Mouse (Mus musculus) limb, embryonic 11.5 days (tissue): ENCODE measurements around the gene Aplnr. TPM values are rescaled to one million over a fixed set of nuclear protein-coding genes. Genes with fewer than 3 reads are reported as not detected.

Experiments used
- ATAC-seq: fragments of 200-750 bp; cut with Nextera tagmentation; 2 replicates; pipeline ENCODE4 v1.8.0; 2017; ENCODE audit warnings: low read depth; ENCODE audit not compliant: insufficient number of reproducible peaks, low FRiP score, low TSS enrichment
- DNase-seq: peaks from one replicate; pipeline ENCODE4 v3.0.0-alpha.2; 2015; ENCODE audit warnings: low spot score
- H3K27ac ChIP-seq: fragments of 300-500 bp; sonication (generic); replicated peaks from 2 replicates; pipeline ENCODE4 v1.5.1; 2014; ENCODE audit warnings: low read depth, mild to moderate bottlenecking, low read length
- H3K27me3 ChIP-seq: fragments of 300-500 bp; sonication (generic); 2 replicates; pipeline ENCODE4 v1.6.1; 2014; ENCODE audit warnings: mild to moderate bottlenecking, low read length, mixed read lengths; ENCODE audit not compliant: control insufficient read depth, insufficient read depth
- H3K36me3 ChIP-seq: fragments of 300-500 bp; sonication (generic); 2 replicates; pipeline ENCODE4 v1.6.1; 2014; ENCODE audit warnings: mild to moderate bottlenecking, low read length, moderate library complexity, mixed read lengths; ENCODE audit not compliant: control insufficient read depth, insufficient read depth
- H3K4me1 ChIP-seq: fragments of 300-500 bp; sonication (generic); 2 replicates; pipeline ENCODE4 v1.6.1; 2014; ENCODE audit warnings: low read length, mixed read lengths; ENCODE audit not compliant: control insufficient read depth, insufficient read depth
- H3K4me2 ChIP-seq: fragments of 300-500 bp; sonication (generic); 2 replicates; pipeline ENCODE4 v1.6.1; 2014; ENCODE audit warnings: low read depth, mild to moderate bottlenecking, moderate library complexity; ENCODE audit not compliant: severe bottlenecking
- H3K4me3 ChIP-seq: fragments of 300-500 bp; sonication (generic); 2 replicates; pipeline ENCODE4 v1.5.1; 2014; ENCODE audit warnings: low read depth, low read length
- H3K9ac ChIP-seq: fragments of 300-500 bp; sonication (generic); 2 replicates; pipeline ENCODE4 v1.6.1; 2014; ENCODE audit warnings: mild to moderate bottlenecking, low read length
- H3K9me3 ChIP-seq: fragments of 300-500 bp; sonication (generic); 2 replicates; pipeline ENCODE4 v1.6.1; 2016; ENCODE audit warnings: low read length; ENCODE audit not compliant: control insufficient read depth
- WGBS: fragments of 180-500 bp; shearing (Covaris S2); extraction: QIAGEN DNeasy Blood & Tissue Kit; methylation state at CpG from one replicate; pipeline ENCODE4 v1.1.7; 2014; 5-methylcytosine and 5-hydroxymethylcytosine counted together
- polyA plus RNA-seq: library from polyadenylated mRNA; unstranded; fragments of >200 nt; fragmentation: Nextera tagmentation; extraction: Ambion mirVana; gene quantifications from 2 replicates; pipeline ENCODE4 v1.2.1, GENCODE M21; 2014

Aplnr gene
- polyA plus RNA-seq, 1 experiment from 2014 or later = 34.9 TPM

DNA sequence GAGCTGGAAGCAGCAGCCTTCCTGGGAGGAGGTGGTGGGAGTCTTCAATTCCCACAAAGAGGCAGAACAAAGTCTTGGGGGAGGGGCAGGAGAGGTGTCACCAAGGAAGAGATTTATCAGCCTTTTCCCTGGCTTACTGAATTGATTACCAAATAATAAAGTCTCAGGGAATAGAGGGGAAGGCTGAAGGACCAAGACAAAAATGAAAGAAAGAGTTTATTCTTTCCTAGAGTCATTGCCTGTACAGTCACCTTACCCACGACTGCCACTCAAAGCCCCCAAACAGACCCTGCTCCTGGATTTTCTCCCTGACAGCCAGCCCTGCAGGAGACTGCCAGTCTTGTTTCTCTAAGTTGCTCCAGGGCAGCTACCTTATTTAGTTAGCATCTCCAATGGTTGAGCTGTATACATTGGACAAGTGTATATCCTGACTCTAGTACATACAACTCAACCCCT, 25.6 kb downstream of the Aplnr start:
- WGBS = 0% methylated on average over 1 of the region's 1 CpGs
- H3K4me1 ChIP-seq = no peaks in the 10 kb centered on the region
- no peak overlapping the region for H3K4me3 ChIP-seq
- ATAC-seq (no peak), DNase-seq (no peak)
- H3K9me3 ChIP-seq = no peaks in the 10 kb centered on the region
- H3K27ac ChIP-seq = no peak overlapping the region
- no peak overlapping the region for H3K9ac ChIP-seq
- no peaks in the 10 kb centered on the region for H3K27me3 ChIP-seq
- no peaks in the 10 kb centered on the region for H3K36me3 ChIP-seq
- no peak overlapping the region for H3K4me2 ChIP-seq

DNA sequence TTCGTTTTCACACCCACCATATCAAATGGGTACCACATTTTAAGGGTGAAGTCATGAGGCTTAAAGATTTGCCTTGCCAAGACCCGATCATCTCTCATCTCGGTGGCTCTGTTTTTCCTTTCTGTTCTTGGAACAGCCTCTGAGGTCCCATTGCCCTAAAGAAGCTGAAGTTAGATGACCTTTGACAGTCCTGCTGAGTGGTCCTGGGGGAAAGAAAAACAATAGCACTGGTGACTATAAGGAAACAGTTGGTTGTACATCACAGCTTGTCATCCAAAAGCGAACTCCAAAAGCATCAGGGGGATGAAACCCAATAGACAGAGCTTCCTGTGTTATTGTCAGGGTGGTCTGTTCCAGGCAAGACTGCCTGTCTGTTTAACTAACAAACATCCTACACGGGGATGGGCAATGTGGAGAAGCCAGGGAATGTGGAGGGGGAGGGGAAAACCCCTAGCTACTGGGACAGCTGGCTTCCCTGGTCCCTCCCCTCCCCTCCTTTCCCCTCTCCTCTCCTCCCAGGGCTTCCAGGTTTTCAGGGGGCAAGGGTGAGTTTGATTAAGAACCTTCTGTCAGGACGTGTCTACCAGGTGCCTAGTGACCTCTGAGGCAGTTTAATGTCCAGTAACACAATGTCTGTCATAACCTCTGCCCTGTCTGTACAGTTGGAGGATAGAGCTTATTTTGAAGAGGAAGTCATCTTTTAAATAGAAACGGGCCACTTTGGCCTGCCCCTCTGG, 27.5 kb downstream of the Aplnr start:
- 28% methylated on average over 7 of the region's 7 CpGs for WGBS
- Histone ChIP-seq H3K4me3 (no peak overlapping the region), H3K36me3 (no peaks in the 10 kb centered on the region), H3K9me3 (no peaks in the 10 kb centered on the region), H3K4me2 (no peak overlapping the region), H3K9ac (no peak overlapping the region), H3K27me3 (no peaks in the 10 kb centered on the region), H3K27ac (no peak overlapping the region), H3K4me1 (no peaks in the 10 kb centered on the region)
- no peak for DNase-seq
- ATAC-seq = no peak

DNA sequence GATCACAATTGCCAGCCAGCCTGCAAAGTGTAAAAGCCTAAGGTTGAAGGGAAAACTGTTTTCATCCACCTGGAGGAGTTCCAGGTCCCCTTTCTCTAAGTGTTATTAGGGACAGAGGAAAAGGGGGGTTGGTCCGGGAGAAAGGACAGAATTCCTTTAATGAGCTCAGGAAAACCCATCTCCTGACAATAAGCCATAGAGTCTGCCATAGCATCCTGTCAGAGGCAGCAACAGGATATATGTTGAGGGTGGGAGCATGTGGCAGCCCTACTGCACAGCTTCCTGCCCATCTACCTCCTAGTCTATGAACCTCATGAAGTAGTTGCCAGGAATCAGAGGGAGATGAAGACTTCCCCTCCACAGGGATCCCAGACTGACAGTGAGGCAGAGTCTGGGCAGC, 31.6 kb downstream of the Aplnr start:
- no peak for DNase-seq

DNA sequence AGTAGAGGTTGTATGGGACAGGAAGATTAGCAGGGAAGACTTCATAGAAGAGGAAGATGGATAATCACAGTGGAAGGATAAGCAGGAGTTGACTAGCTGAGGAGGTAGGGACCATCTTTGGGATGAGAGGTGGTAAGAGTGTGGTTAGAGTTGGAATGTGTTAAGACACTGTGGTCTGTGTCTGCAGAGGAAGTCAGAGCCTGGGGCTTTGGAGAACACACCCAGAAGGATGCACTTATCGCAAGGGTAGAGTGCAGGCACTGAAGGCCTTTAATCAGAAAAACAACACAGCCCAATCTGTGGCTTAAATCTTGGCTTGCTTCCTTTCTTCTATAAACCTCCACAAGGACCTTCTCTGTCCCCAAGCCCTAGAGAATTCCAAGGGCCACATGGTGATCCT, 32.3 kb downstream of the Aplnr start:
- no peak overlapping the region for H3K4me3 ChIP-seq
- no peaks in the 10 kb centered on the region for H3K27me3 ChIP-seq
- DNase-seq = no peak
- no peak overlapping the region for H3K27ac ChIP-seq
- ATAC-seq = no peak
- no peaks in the 10 kb centered on the region for H3K9me3 ChIP-seq
- no peak overlapping the region for H3K9ac ChIP-seq
- H3K4me1 ChIP-seq = no peaks in the 10 kb centered on the region
- no peaks in the 10 kb centered on the region for H3K36me3 ChIP-seq
- no peak overlapping the region for H3K4me2 ChIP-seq
- whole genome bisulfite sequencing = 94% methylated on average over 1 of the region's 1 CpGs

More for the DNA sequence above, 31.6 kb downstream of the Aplnr start:
- Histone ChIP-seq H3K9ac (no peak overlapping the region), H3K4me1 (no peaks in the 10 kb centered on the region), H3K4me2 (no peak overlapping the region), H3K36me3 (no peaks in the 10 kb centered on the region), H3K27ac (no peak overlapping the region), H3K4me3 (no peak overlapping the region), H3K27me3 (no peaks in the 10 kb centered on the region), H3K9me3 (no peaks in the 10 kb centered on the region)
- 83% methylated on average over 1 of the region's 1 CpGs for WGBS
- no peak for ATAC-seq

DNA sequence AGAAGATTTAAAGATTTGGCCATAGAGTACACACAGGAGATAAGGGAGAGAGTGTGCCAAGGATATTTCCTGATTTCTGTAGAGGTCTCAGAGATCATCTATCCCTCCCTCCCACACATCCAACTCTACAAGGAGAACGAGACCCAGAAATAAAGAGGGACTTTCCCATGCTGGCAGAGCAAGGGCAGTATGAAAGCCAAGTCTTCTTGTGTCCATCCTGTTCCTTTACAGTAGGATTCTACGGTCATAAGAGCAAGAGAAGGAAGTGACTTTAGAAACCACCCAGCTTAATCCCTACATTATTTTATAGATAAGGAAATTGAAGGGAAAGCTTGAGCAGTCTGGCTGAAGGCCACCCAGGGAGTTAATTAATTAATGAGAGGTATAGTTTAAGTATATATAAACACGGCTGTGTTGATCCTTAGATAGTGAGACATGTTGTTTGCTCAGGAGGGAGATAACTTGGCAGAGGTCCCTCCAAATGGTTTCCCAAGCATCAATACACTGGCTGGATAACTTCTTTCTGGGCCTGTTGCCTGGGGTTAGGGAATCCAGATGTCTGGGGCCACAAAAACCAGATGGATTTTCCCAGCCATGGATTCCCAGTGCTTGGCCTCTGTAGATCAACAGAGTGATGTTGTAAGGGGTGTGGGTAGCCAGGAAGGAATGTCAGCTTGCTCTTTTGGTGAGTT, 36.2 kb downstream of the Aplnr start:
- 51% methylated on average over 3 of the region's 3 CpGs for WGBS

DNA sequence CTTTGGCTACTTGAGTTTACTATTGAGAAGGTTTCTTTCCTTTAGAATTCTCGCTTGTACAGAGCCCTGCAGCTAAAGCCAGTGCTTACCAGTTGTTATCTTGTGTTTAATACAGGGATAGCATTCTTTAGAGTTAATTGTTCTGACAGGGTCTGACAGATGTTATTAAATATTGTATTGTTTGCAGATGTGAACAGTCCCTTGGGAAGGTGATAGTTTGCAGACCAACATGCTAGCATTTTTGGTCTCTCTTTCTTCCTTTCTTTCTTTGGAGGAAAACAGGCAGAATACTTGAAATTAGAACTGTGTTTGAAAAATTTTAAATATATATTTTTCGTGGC, 36.7 kb downstream of the Aplnr start:
- DNase-seq (no peak), ATAC-seq (no peak)
- Histone ChIP-seq H3K4me1 (no peaks in the 10 kb centered on the region), H3K36me3 (no peaks in the 10 kb centered on the region), H3K4me3 (no peak overlapping the region), H3K4me2 (no peak overlapping the region), H3K9me3 (no peaks in the 10 kb centered on the region), H3K27ac (no peak overlapping the region), H3K9ac (no peak overlapping the region), H3K27me3 (no peaks in the 10 kb centered on the region)
- WGBS = 63% methylated on average over 2 of the region's 2 CpGs

More for the DNA sequence above, 36.2 kb downstream of the Aplnr start:
- Histone ChIP-seq H3K27me3 (no peaks in the 10 kb centered on the region), H3K4me3 (no peak overlapping the region), H3K4me1 (no peaks in the 10 kb centered on the region), H3K9me3 (no peaks in the 10 kb centered on the region), H3K9ac (no peak overlapping the region), H3K27ac (no peak overlapping the region), H3K36me3 (no peaks in the 10 kb centered on the region), H3K4me2 (no peak overlapping the region)
- peak; percentile 26 for DNase-seq
- ATAC-seq = no peak

DNA sequence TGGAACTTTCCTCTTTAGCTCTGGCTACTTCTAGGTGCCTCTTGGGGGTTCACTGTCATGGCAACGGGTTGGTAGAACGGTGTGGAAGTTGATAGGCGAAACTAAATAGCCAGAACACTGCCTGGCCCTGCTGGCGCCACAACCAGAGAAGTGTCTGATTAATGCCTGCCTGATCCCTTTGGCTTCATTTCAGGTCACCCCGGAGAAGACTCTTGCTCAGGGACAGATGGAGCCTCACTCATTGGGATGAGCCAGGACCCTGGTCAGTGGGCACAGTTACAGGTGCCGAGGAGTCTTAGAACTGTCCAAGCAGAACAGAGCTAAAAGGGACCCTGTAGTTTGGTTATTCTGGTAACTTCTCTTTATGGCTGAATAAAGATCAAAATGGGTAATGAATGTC, 37.5 kb downstream of the Aplnr start:
- Histone ChIP-seq H3K9me3 (no peaks in the 10 kb centered on the region), H3K4me3 (no peak overlapping the region), H3K4me1 (no peaks in the 10 kb centered on the region), H3K4me2 (no peak overlapping the region), H3K27ac (no peak overlapping the region), H3K27me3 (no peaks in the 10 kb centered on the region), H3K9ac (no peak overlapping the region), H3K36me3 (no peaks in the 10 kb centered on the region)
- WGBS = 83% methylated on average over 6 of the region's 6 CpGs
- ATAC-seq = no peak
- no peak for DNase-seq

DNA sequence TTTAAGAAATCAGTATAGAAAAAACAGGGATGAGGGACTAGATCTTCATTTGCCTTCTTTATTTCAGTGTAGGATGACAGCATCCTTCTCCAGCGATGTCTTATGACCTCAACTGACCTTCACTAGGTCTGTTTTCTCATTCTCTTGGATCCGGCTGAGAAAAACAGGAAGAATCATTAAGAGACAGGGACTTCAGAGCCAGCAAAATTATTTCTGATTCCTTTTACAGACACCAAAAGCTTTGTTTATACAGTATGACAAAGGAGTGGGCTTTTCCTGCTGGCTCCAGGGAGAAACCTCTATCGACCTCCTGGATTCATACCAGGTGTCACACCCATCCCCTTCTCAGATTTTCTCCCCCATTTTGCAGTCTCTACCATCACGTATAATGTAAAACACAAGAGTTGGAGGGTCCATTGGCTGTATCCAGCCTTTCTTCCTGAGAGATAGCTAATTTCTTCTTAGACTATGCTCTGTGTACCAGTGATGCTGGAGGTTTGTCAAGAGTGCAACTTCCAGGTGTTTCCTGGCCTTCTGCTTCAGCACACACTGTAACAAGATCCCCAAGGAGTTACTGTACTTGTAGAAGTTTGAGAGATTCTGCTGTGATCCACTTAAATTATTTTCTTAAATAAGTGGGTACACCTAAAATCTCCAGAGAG, 42.2 kb downstream of the Aplnr start:
- 78% methylated on average over 4 of the region's 4 CpGs for whole genome bisulfite sequencing
- Histone ChIP-seq H3K9me3 (no peaks in the 10 kb centered on the region), H3K4me3 (no peak overlapping the region), H3K27me3 (no peaks in the 10 kb centered on the region), H3K27ac (no peak overlapping the region), H3K4me2 (no peak overlapping the region), H3K4me1 (no peaks in the 10 kb centered on the region), H3K9ac (no peak overlapping the region), H3K36me3 (no peaks in the 10 kb centered on the region)
- ATAC-seq (no peak), DNase-seq (no peak)
